Mouse (Mus musculus): Measurements from ENCODE around the gene Mapk8.
"Not testable (repeated sequence)": the region's sequence is repeated elsewhere in the genome, so short reads cannot be mapped to it uniquely, and the experiment has no call there.

DNA sequence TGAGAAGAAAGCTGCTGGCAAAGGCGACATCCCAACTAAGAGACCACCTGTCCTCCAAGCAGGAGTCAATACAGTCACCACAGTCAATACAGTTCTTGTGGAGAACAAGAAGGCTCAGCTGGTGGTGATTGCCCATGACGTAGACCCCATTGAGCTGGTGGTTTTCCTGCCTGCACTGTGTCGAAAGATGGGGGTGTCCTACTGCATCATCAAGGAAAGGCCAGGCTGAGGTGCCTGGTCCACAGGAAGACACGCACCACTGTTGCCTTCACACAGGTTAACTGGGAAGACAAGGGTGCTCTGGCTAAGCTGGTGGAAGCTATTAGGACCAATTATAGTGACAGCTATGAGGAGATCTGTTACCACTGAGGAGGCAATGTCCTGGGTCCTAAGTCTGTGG, 14.5 kb downstream of the Mapk8 start:
- not testable (repeated sequence) for TF ChIP-seq CTCF, EP300 (IDR thresholded peaks at IDR 0.05; ENCODE audit: low read depth)

All from liver, postnatal 0 days (tissue).